Mouse (Mus musculus): ENCODE results near the gene Cyth1. TPM values are rescaled to one million over a fixed set of nuclear protein-coding genes. Genes with fewer than 3 reads are reported as not detected.
A peak's percentile ranks its signal among the peaks of the same experiment; 100 is the strongest.

The Cyth1 gene
- polyA plus RNA-seq, 1 experiment from 2014 or later = 34.6 TPM

GRCm38 (mm10) chr11:118151423-118152180 lies 96.8 kb downstream of the Cyth1 start:
- Histone ChIP-seq H3K4me2 (replicated peaks) (no peak overlapping the region), H3K9me3 (no peaks in the 10 kb centered on the region), H3K27ac (replicated peaks) (no peak overlapping the region), H3K36me3 (no peaks in the 10 kb centered on the region), H3K4me3 (no peak overlapping the region), H3K27me3 (no peaks in the 10 kb centered on the region), H3K4me1 (peaks cover 11% of the 10 kb centered on the region; the same call in 1 of the 2 replicates), H3K9ac (replicated peaks) (no peak overlapping the region)
- WGBS = 91% methylated on average over 5 of the region's 5 CpGs
- no peak for ATAC-seq (replicated peaks)

- Histone ChIP-seq H3K4me2 (replicated peaks) (no peak overlapping the region), H3K9me3 (no peaks in the 10 kb centered on the region), H3K4me3 (no peak overlapping the region), H3K9ac (replicated peaks) (no peak overlapping the region), H3K36me3 (no peaks in the 10 kb centered on the region), H3K27me3 (no peaks in the 10 kb centered on the region), H3K4me1 (peaks cover 11% of the 10 kb centered on the region; the same call in 1 of the 2 replicates), H3K27ac (replicated peaks) (0 out of 2 replicates have a peak overlapping the region, but pooled peaks have one; percentile 2)
- 49% methylated on average over 9 of the region's 9 CpGs for WGBS
- no peak for ATAC-seq (replicated peaks)
Measured at GRCm38 (mm10) chr11:118150115-118150701, 98.2 kb downstream of the Cyth1 start.

GRCm38 (mm10) chr11:118147877-118148637 lies 100.3 kb downstream of the Cyth1 start:
- H3K9me3 ChIP-seq = no peaks in the 10 kb centered on the region
- H3K4me3 ChIP-seq = no peak overlapping the region
- H3K4me2 ChIP-seq (replicated peaks) = no peak overlapping the region
- no peak overlapping the region for H3K9ac ChIP-seq (replicated peaks)
- no peaks in the 10 kb centered on the region for H3K27me3 ChIP-seq
- H3K4me1 ChIP-seq = peaks cover 11% of the 10 kb centered on the region; the same call in 1 of the 2 replicates
- ATAC-seq (replicated peaks) = no peak
- WGBS = 66% methylated on average over 9 of the region's 9 CpGs
- no peak overlapping the region for H3K27ac ChIP-seq (replicated peaks)
- H3K36me3 ChIP-seq = no peaks in the 10 kb centered on the region

GRCm38 (mm10) chr11:118146446-118146845 lies 101.9 kb downstream of the Cyth1 start:
- no peak overlapping the region for H3K9ac ChIP-seq (replicated peaks)
- H3K9me3 ChIP-seq = no peaks in the 10 kb centered on the region
- no peaks in the 10 kb centered on the region for H3K27me3 ChIP-seq
- H3K4me1 ChIP-seq = peaks cover 19% of the 10 kb centered on the region
- WGBS = 95% methylated on average over 10 of the region's 10 CpGs
- no peak for ATAC-seq (replicated peaks)
- H3K4me3 ChIP-seq = no peak overlapping the region
- no peaks in the 10 kb centered on the region for H3K36me3 ChIP-seq
- no peak overlapping the region for H3K4me2 ChIP-seq (replicated peaks)
- no peak overlapping the region for H3K27ac ChIP-seq (replicated peaks)

- no peak overlapping the region for H3K9ac ChIP-seq (replicated peaks)
- H3K4me3 ChIP-seq = no peak overlapping the region
- ATAC-seq (replicated peaks) = no peak
- no peak overlapping the region for H3K4me2 ChIP-seq (replicated peaks)
- H3K27me3 ChIP-seq = no peaks in the 10 kb centered on the region
- peaks cover 17% of the 10 kb centered on the region for H3K4me1 ChIP-seq
- H3K36me3 ChIP-seq = no peaks in the 10 kb centered on the region
- H3K9me3 ChIP-seq = no peaks in the 10 kb centered on the region
- no peak overlapping the region for H3K27ac ChIP-seq (replicated peaks)
- WGBS = 82% methylated on average over 16 of the region's 16 CpGs
Measured at GRCm38 (mm10) chr11:118145771-118146351, 102.5 kb downstream of the Cyth1 start.

- no peak overlapping the region for H3K9ac ChIP-seq (replicated peaks)
- H3K27me3 ChIP-seq = no peaks in the 10 kb centered on the region
Measured at GRCm38 (mm10) chr11:118145092-118145491, 103.3 kb downstream of the Cyth1 start.

GRCm38 (mm10) chr11:118143731-118144130 lies 104.7 kb downstream of the Cyth1 start:
- H3K4me3 ChIP-seq = no peak overlapping the region
- H3K9ac ChIP-seq (replicated peaks) = no peak overlapping the region
- H3K4me1 ChIP-seq = peaks cover 7% of the 10 kb centered on the region
- no peaks in the 10 kb centered on the region for H3K36me3 ChIP-seq
- no peak overlapping the region for H3K4me2 ChIP-seq (replicated peaks)
- no peaks in the 10 kb centered on the region for H3K27me3 ChIP-seq
- no peak overlapping the region for H3K27ac ChIP-seq (replicated peaks)
- WGBS = 95% methylated on average over 4 of the region's 4 CpGs
- no peaks in the 10 kb centered on the region for H3K9me3 ChIP-seq
- no peak for ATAC-seq (replicated peaks)

More at GRCm38 (mm10) chr11:118145092-118145491, 103.3 kb downstream of the Cyth1 start:
- Histone ChIP-seq H3K4me2 (replicated peaks) (no peak overlapping the region), H3K9me3 (no peaks in the 10 kb centered on the region), H3K27ac (replicated peaks) (no peak overlapping the region), H3K4me1 (peaks cover 10% of the 10 kb centered on the region), H3K4me3 (no peak overlapping the region), H3K36me3 (no peaks in the 10 kb centered on the region)
- no peak for ATAC-seq (replicated peaks)
- 93% methylated on average over 4 of the region's 4 CpGs for WGBS

GRCm38 (mm10) chr11:118142547-118143165 lies 105.7 kb downstream of the Cyth1 start:
- Histone ChIP-seq H3K4me2 (replicated peaks) (no peak overlapping the region), H3K9ac (replicated peaks) (no peak overlapping the region), H3K36me3 (no peaks in the 10 kb centered on the region), H3K27me3 (no peaks in the 10 kb centered on the region), H3K9me3 (no peaks in the 10 kb centered on the region), H3K4me3 (no peak overlapping the region), H3K4me1 (peaks cover 7% of the 10 kb centered on the region), H3K27ac (replicated peaks) (peak overlapping the region; percentile 37; the same call in 1 of the 2 replicates)
- ATAC-seq (replicated peaks) = no peak
- WGBS = 6% methylated on average over 7 of the region's 7 CpGs

- H3K4me3 ChIP-seq = no peak overlapping the region
- H3K27ac ChIP-seq (replicated peaks) = no peak overlapping the region
- 81% methylated on average over 10 of the region's 10 CpGs for WGBS
- no peak overlapping the region for H3K4me2 ChIP-seq (replicated peaks)
- H3K9ac ChIP-seq (replicated peaks) = no peak overlapping the region
- no peaks in the 10 kb centered on the region for H3K9me3 ChIP-seq
- peaks cover 7% of the 10 kb centered on the region for H3K4me1 ChIP-seq
- no peaks in the 10 kb centered on the region for H3K36me3 ChIP-seq
- ATAC-seq (replicated peaks) = no peak
- no peaks in the 10 kb centered on the region for H3K27me3 ChIP-seq
Measured at GRCm38 (mm10) chr11:118140771-118141565, 107.4 kb downstream of the Cyth1 start.

GRCm38 (mm10) chr11:118138347-118138746 lies 110.0 kb downstream of the Cyth1 start:
- Histone ChIP-seq H3K9ac (replicated peaks) (no peak overlapping the region), H3K4me3 (no peak overlapping the region), H3K27me3 (no peaks in the 10 kb centered on the region), H3K36me3 (no peaks in the 10 kb centered on the region), H3K27ac (replicated peaks) (no peak overlapping the region), H3K9me3 (no peaks in the 10 kb centered on the region), H3K4me1 (peaks cover 15% of the 10 kb centered on the region), H3K4me2 (replicated peaks) (no peak overlapping the region)
- no peak for ATAC-seq (replicated peaks)
- WGBS = 97% methylated on average over 6 of the region's 6 CpGs

GRCm38 (mm10) chr11:118136172-118136632 lies 112.2 kb downstream of the Cyth1 start:
- no peaks in the 10 kb centered on the region for H3K9me3 ChIP-seq
- H3K4me1 ChIP-seq = peaks cover 9% of the 10 kb centered on the region
- H3K4me2 ChIP-seq (replicated peaks) = no peak overlapping the region
- no peak overlapping the region for H3K9ac ChIP-seq (replicated peaks)
- no peaks in the 10 kb centered on the region for H3K36me3 ChIP-seq
- no peak overlapping the region for H3K27ac ChIP-seq (replicated peaks)
- H3K27me3 ChIP-seq = no peaks in the 10 kb centered on the region
- no peak for ATAC-seq (replicated peaks)
- no peak overlapping the region for H3K4me3 ChIP-seq
- WGBS = 40% methylated on average over 5 of the region's 5 CpGs
